Mouse (Mus musculus): Measurements from ENCODE around the gene P4hb.

GRCm38 (mm10) chr11:120549168-120549945, 23.7 kb downstream of the P4hb start, which contains the start of gene Mcrip1:
- no peak for TF ChIP-seq POLR2A (IDR thresholded peaks at IDR 0.05; ENCODE audit: insufficient read depth, low read length)
- TF ChIP-seq EP300 (IDR thresholded peaks at IDR 0.05; ENCODE audit: insufficient read depth, low read depth, low read length) = no peak
- no peak for TF ChIP-seq CTCF (IDR thresholded peaks at IDR 0.05; ENCODE audit: low read depth, low read length)
